Mouse (Mus musculus) G1E (cell line): Measurements from ENCODE around the gene Grin2c.

ENCODE experiments used
- CTCF ChIP-seq: IDR thresholded peaks from 2 replicates; pipeline ENCODE4 v1.5.1; 2012; ENCODE audit warnings: low read depth, low read length, inconsistent platforms, mixed read lengths
- GATA1 ChIP-seq: IDR thresholded peaks from 2 replicates; pipeline ENCODE4 v1.6.1; 2012; ENCODE audit warnings: borderline replicate concordance, low read length, inconsistent platforms, mixed read lengths
- POLR2AphosphoS5 ChIP-seq: IDR thresholded peaks from 2 replicates; pipeline ENCODE4 v1.6.1; 2012; ENCODE audit warnings: low read depth, low read length, inconsistent platforms; ENCODE audit not compliant: insufficient replicate concordance

DNA sequence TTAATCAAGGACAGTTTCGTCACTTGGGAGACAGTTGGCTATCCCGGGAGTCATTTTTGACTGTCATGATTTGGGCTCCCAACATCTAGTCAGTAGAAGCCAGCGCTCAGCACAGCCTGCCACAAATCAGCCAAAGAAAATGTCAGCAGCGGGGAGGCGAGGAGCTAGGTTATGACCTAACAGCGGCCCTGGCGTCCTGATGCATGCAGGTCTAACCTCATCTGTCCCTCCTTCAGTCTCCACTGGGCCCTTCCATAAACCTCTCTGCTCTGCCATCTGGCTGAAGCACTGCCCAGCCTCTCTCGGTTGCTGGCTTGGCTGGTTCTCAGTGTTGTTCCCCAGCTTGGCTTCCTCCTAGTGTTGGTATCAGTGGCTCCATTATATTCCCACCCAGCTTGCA lies 15.3 kb upstream of the Grin2c start:
- TF ChIP-seq CTCF (no peak), POLR2AphosphoS5 (no peak), GATA1 (no peak)
